Mouse (Mus musculus): Measurements from ENCODE around the gene Zfp46. TPM values are rescaled to one million over a fixed set of nuclear protein-coding genes. Genes with fewer than 3 reads are reported as not detected.

Gene Zfp46
- polyA plus RNA-seq, 1 experiment from 2014 or later = 21.1 TPM

DNA sequence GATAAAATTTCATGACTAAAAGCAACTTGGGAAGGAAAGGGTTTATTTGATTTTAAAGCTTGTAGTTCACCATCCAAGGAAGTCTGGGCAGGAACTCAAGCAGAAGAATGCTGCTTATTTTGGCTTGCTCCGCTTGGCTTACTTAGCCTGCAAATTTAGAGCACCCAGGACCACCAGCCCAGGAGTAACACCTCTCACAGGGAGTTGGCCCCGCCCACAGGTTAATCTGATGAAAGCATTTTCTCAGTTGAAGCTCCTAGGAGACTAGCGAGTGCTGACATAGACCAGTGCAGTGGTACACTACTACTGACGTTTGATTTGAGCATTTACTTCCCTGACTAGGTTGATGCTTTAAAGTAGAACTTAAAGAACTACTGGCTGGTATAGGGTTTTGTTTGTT lies 52.6 kb downstream of the Zfp46 start:
- H3K36me3 ChIP-seq (replicated peaks) = peaks cover 89% of the 10 kb centered on the region
- DNase-seq (ENCODE audit: extremely low spot score, low spot score) = no peak
- no peaks in the 10 kb centered on the region for H3K9me3 ChIP-seq
- H3K27ac ChIP-seq = no peak overlapping the region
- no peaks in the 10 kb centered on the region for H3K27me3 ChIP-seq (ENCODE audit: poor library complexity, severe bottlenecking)
- H3K4me1 ChIP-seq = no peaks in the 10 kb centered on the region
- 81% methylated on average over 4 of the region's 4 CpGs for WGBS
- H3K4me3 ChIP-seq = no peak overlapping the region

Other genes starting within 250 kb of the Zfp46 start
- 485 and 525 TPM in 2 replicates for gene Rpl11, start 231.3 kb upstream of the Zfp46 start, polyA plus RNA-seq (2016; fragmentation: Nextera tagmentation; extraction: Ambion mirVana)
- gene Id3, start 141.2 kb upstream of the Zfp46 start, polyA plus RNA-seq (2016; fragmentation: Nextera tagmentation; extraction: Ambion mirVana) = 488 and 529 TPM in 2 replicates
- gene E2f2, start 112.3 kb upstream of the Zfp46 start, polyA plus RNA-seq (2016; fragmentation: Nextera tagmentation; extraction: Ambion mirVana) = 10.3 and 11.4 TPM in 2 replicates
- gene Asap3, start 78.3 kb upstream of the Zfp46 start, polyA plus RNA-seq (2016; fragmentation: Nextera tagmentation; extraction: Ambion mirVana) = 4.7 and 5.2 TPM in 2 replicates
- 0.49 and 0.77 TPM in 2 replicates for gene Tcea3, start 37.0 kb upstream of the Zfp46 start, polyA plus RNA-seq (2016; fragmentation: Nextera tagmentation; extraction: Ambion mirVana)
- 231 and 248 TPM in 2 replicates for gene Hnrnpr, start 26.3 kb downstream of the Zfp46 start, polyA plus RNA-seq (2016; fragmentation: Nextera tagmentation; extraction: Ambion mirVana)
- 0.31 TPM in 1 of 2 replicates, not detected in the other for gene Htr1d, start 138.8 kb downstream of the Zfp46 start, polyA plus RNA-seq (2016; fragmentation: Nextera tagmentation; extraction: Ambion mirVana)
- 0.07 and 0.32 TPM in 2 replicates for gene 6030445D17Rik, start 177.6 kb downstream of the Zfp46 start, polyA plus RNA-seq (2016; fragmentation: Nextera tagmentation; extraction: Ambion mirVana)
- gene Luzp1, start 185.1 kb downstream of the Zfp46 start, polyA plus RNA-seq (2016; fragmentation: Nextera tagmentation; extraction: Ambion mirVana) = 153 and 154 TPM in 2 replicates

Measured in forebrain, embryonic 10.5 days (tissue).